ENCODE assay signal across 8 mouse cellular contexts in the genomic region with DNA sequence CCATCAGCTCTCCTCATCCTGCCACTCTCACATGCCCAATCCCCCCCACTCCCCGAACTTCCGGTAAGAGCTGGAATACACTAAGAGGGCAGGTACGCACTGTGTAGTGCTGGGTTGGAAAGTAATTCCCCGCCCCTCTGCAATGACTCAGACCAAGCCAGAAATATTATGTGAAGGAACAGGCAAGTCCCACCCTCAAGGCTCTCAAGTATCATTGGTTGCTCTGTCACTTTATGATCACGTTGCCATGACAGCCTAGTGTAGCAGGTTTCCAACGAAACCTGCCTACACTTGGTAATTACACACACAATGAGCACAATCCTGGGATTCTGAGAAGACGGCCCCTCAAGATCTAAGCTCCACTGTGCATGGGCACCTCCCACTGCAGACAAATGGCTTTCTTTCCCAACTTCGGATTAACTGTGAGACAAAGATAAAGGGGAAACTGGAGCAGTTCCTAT. TPM values are rescaled to one million over a fixed set of nuclear protein-coding genes. Genes with fewer than 3 reads are reported as not detected.
A peak's percentile ranks its signal among the peaks of the same experiment; 100 is the strongest.
DNase-seq lines count a peak whose midpoint lies in the region; ATAC-seq and TF ChIP-seq lines count a peak whose summit lies in the region.

No protein-coding gene starts in this region.

- peak overlapping the region; percentile 49 for H3K27ac ChIP-seq in heart, embryonic 16.5 days (ENCODE audit: low read length)
- H3K27ac ChIP-seq in forebrain, embryonic 16.5 days (ENCODE audit: low read length), result peak overlapping the region; percentile 71
- peak overlapping the region; percentile 72 for H3K27ac ChIP-seq in left cerebral cortex, adult 2 months
- peak overlapping the region; percentile 59 for H3K27ac ChIP-seq in midbrain, embryonic 10.5 days (replicated peaks)

- H3K27me3 ChIP-seq in heart, embryonic 16.5 days (ENCODE audit: control insufficient read depth, insufficient read depth, low read length), result no peaks in the 10 kb centered on the region
- H3K27me3 ChIP-seq in Patski, result no peaks in the 10 kb centered on the region
- H3K27me3 ChIP-seq in forebrain, embryonic 16.5 days (replicated peaks; ENCODE audit: control insufficient read depth, insufficient read depth, low read length), result no peaks in the 10 kb centered on the region
- no peaks in the 10 kb centered on the region for H3K27me3 ChIP-seq in midbrain, embryonic 10.5 days (ENCODE audit: low read depth, poor library complexity, severe bottlenecking)

- no peak for DNase-seq in heart, adult 9 months (ENCODE audit: low spot score in 2 of 2)
- no peak for DNase-seq in Patski (ENCODE audit: low read depth, low spot score)
- DNase-seq in left cerebral cortex, adult 2 months (ENCODE audit: extremely low spot score in 1 of 2, low spot score in 2 of 2), result peak; percentile 47 to 65
- DNase-seq in midbrain, embryonic 10.5 days (ENCODE audit: low spot score), result no peak
- no peak for DNase-seq in natural killer cell, adult 2 months (ENCODE audit: low spot score in 2 of 2)
- DNase-seq in spleen, postnatal 4 days (ENCODE audit: low spot score in 2 of 2), result no peak

- intact Hi-C loops in left cerebral cortex, adult 2 months (cut with DNase I), result no loop called here

- H3K36me3 ChIP-seq in heart, embryonic 16.5 days (ENCODE audit: control insufficient read depth, insufficient read depth), result no peaks in the 10 kb centered on the region
- no peaks in the 10 kb centered on the region for H3K36me3 ChIP-seq in forebrain, embryonic 16.5 days (ENCODE audit: control insufficient read depth, insufficient read depth)
- H3K36me3 ChIP-seq in midbrain, embryonic 10.5 days, result no peaks in the 10 kb centered on the region

- no peak for TF ChIP-seq CTCF in Patski (IDR thresholded peaks at IDR 0.05)
- no peak for TF ChIP-seq CTCF in left cerebral cortex, adult 2 months (IDR thresholded peaks at IDR 0.05)

- H3K4me3 ChIP-seq in heart, embryonic 16.5 days (ENCODE audit: low read length), result no peak overlapping the region
- peak overlapping the region; percentile 31 for H3K4me3 ChIP-seq in forebrain, embryonic 16.5 days (replicated peaks; ENCODE audit: low read length)
- H3K4me3 ChIP-seq in left cerebral cortex, adult 2 months, result peak overlapping the region; percentile 59
- H3K4me3 ChIP-seq in midbrain, embryonic 10.5 days, result peak overlapping the region; percentile 58

- no peak overlapping the region for H3K9ac ChIP-seq in heart, embryonic 16.5 days (ENCODE audit: low read length)
- H3K9ac ChIP-seq in forebrain, embryonic 16.5 days (replicated peaks; ENCODE audit: low read depth, low read length), result peak overlapping the region; percentile 47

- H3K4me1 ChIP-seq in heart, embryonic 16.5 days (ENCODE audit: control insufficient read depth, insufficient read depth, low read length), result peaks cover 36% of the 10 kb centered on the region
- H3K4me1 ChIP-seq in forebrain, embryonic 16.5 days (replicated peaks; ENCODE audit: control insufficient read depth, insufficient read depth, low read length), result peaks cover 48% of the 10 kb centered on the region
- H3K4me1 ChIP-seq in midbrain, embryonic 10.5 days, result peaks cover 65% of the 10 kb centered on the region

- no peak for ATAC-seq in heart, embryonic 16.5 days (replicated peaks; ENCODE audit: extremely low read depth, insufficient read depth, low FRiP score)
- ATAC-seq in Patski, result peak; percentile 17
- peak; percentile 80 for ATAC-seq in forebrain, embryonic 16.5 days

- POLR2A ChIA-PET in Patski (lab: Charles Lee), result no interaction called here

- CTCF ChIA-PET in Patski (lab: Charles Lee), result interaction anchor here (1.2 to 1.6 kb wide), 3 partner anchors 9 to 59 kb away, joined by 3 to 4 read pairs (median 4); no protein-coding TSS in a partner anchor

- no peaks in the 10 kb centered on the region for H3K9me3 ChIP-seq in heart, embryonic 16.5 days (replicated peaks; ENCODE audit: control insufficient read depth, low read length)
- H3K9me3 ChIP-seq in forebrain, embryonic 16.5 days (ENCODE audit: control insufficient read depth, low read length), result no peaks in the 10 kb centered on the region
- no peaks in the 10 kb centered on the region for H3K9me3 ChIP-seq in midbrain, embryonic 10.5 days (replicated peaks)

- in situ Hi-C loops in Patski (cut with MboI; ENCODE audit: low pct_unique_long_range_greater_than_20kb), result no loop called here

- 57% methylated on average over 8 of the region's 8 CpGs for WGBS in heart, embryonic 16.5 days
- 18% methylated on average over 8 of the region's 8 CpGs for WGBS in forebrain, embryonic 16.5 days
- 61% methylated on average over 8 of the region's 8 CpGs for WGBS in midbrain, embryonic 10.5 days

- peak overlapping the region; percentile 10; the same call in 1 of the 2 replicates for H3K4me2 ChIP-seq in heart, embryonic 16.5 days (ENCODE audit: low read depth, low read length)
- peak overlapping the region; percentile 65 for H3K4me2 ChIP-seq in forebrain, embryonic 16.5 days (ENCODE audit: low read length)

RNA-seq across cellular contexts. Expression of a gene that starts 22.0 kb away (rescaled TPM):
- polyA plus RNA-seq in heart, embryonic 16.5 days (2015; fragmentation: Nextera tagmentation; extraction: Ambion mirVana), result 5.1 and 5.6 TPM in 2 replicates
- 5.9 TPM for polyA plus RNA-seq in Patski (2021)
- 7.0 and 7.5 TPM in 2 replicates for polyA plus RNA-seq in forebrain, embryonic 16.5 days (2015; fragmentation: Nextera tagmentation; extraction: Ambion mirVana)
- 1 to 10 TPM; 3.3 to 3.7 TPM for total RNA-seq in left cerebral cortex, adult 2 months (2021)
- 5.9 and 6.4 TPM in 2 replicates for polyA plus RNA-seq in midbrain, embryonic 10.5 days (2016; fragmentation: Nextera tagmentation; extraction: Ambion mirVana)

RNA-seq across cellular contexts. Expression of a gene that starts 23.0 kb away (rescaled TPM):
- polyA plus RNA-seq in heart, embryonic 16.5 days (2015; fragmentation: Nextera tagmentation; extraction: Ambion mirVana), result 12.2 and 12.8 TPM in 2 replicates
- 18.5 TPM for polyA plus RNA-seq in Patski (2021)
- polyA plus RNA-seq in forebrain, embryonic 16.5 days (2015; fragmentation: Nextera tagmentation; extraction: Ambion mirVana), result 46.9 and 47.7 TPM in 2 replicates
- total RNA-seq in left cerebral cortex, adult 2 months (2021), result 10 to 100 TPM; 65.2 to 79.1 TPM
- polyA plus RNA-seq in midbrain, embryonic 10.5 days (2016; fragmentation: Nextera tagmentation; extraction: Ambion mirVana), result 29.2 and 35.7 TPM in 2 replicates

RNA-seq across cellular contexts. Expression of a gene that starts 32.6 kb away (rescaled TPM):
- 44.2 and 50.7 TPM in 2 replicates for polyA plus RNA-seq in heart, embryonic 16.5 days (2015; fragmentation: Nextera tagmentation; extraction: Ambion mirVana)
- 53.1 TPM for polyA plus RNA-seq in Patski (2021)
- 35.6 and 42.7 TPM in 2 replicates for polyA plus RNA-seq in forebrain, embryonic 16.5 days (2015; fragmentation: Nextera tagmentation; extraction: Ambion mirVana)
- 10 to 100 TPM; 47.2 to 47.8 TPM for total RNA-seq in left cerebral cortex, adult 2 months (2021)
- 26.2 and 28.8 TPM in 2 replicates for polyA plus RNA-seq in midbrain, embryonic 10.5 days (2016; fragmentation: Nextera tagmentation; extraction: Ambion mirVana)

RNA-seq across cellular contexts. Expression of a gene that starts 40.2 kb away (rescaled TPM):
- 1.9 and 2.5 TPM in 2 replicates for polyA plus RNA-seq in heart, embryonic 16.5 days (2015; fragmentation: Nextera tagmentation; extraction: Ambion mirVana)
- 98.7 TPM for polyA plus RNA-seq in Patski (2021)
- not detected in 2 replicates for polyA plus RNA-seq in forebrain, embryonic 16.5 days (2015; fragmentation: Nextera tagmentation; extraction: Ambion mirVana)
- total RNA-seq in left cerebral cortex, adult 2 months (2021), result 10 to 100 TPM in 1 of 2 experiments, under 1 TPM in 1; 0.44 to 19.4 TPM
- polyA plus RNA-seq in midbrain, embryonic 10.5 days (2016; fragmentation: Nextera tagmentation; extraction: Ambion mirVana), result 0.20 TPM in 1 of 2 replicates, not detected in the other

RNA-seq across cellular contexts. Expression of a gene that starts 46.6 kb away (rescaled TPM):
- 46.3 and 46.5 TPM in 2 replicates for polyA plus RNA-seq in heart, embryonic 16.5 days (2015; fragmentation: Nextera tagmentation; extraction: Ambion mirVana)
- 89.4 TPM for polyA plus RNA-seq in Patski (2021)
- 67.8 and 77.7 TPM in 2 replicates for polyA plus RNA-seq in forebrain, embryonic 16.5 days (2015; fragmentation: Nextera tagmentation; extraction: Ambion mirVana)
- 100 to 1,000 TPM; 341 to 349 TPM for total RNA-seq in left cerebral cortex, adult 2 months (2021)
- polyA plus RNA-seq in midbrain, embryonic 10.5 days (2016; fragmentation: Nextera tagmentation; extraction: Ambion mirVana), result 39.4 and 44.3 TPM in 2 replicates

Comparison
In these comparisons a context has a peak if more than half of its experiments do, and no peak if none do; other contexts are left out.
1. DNase-seq: peak in left cerebral cortex, adult 2 months (2 of 2); none in heart, adult 9 months (0 of 2), Patski (single experiment), midbrain, embryonic 10.5 days (single experiment), natural killer cell, adult 2 months (0 of 2) and spleen, postnatal 4 days (0 of 2).
2. Peak in every context shown above with its lines, with median percentiles within 50 percentile points of each other: H3K27ac ChIP-seq.